Mouse (Mus musculus): ENCODE results near the gene Klhl2. TPM values are rescaled to one million over a fixed set of nuclear protein-coding genes. Genes with fewer than 3 reads are reported as not detected.

Klhl2 gene
- polyA plus RNA-seq, 1 experiment = 6.7 TPM

- Histone ChIP-seq H3K4me2 (ENCODE audit: low read depth) (no peak overlapping the region), H3K4me3 (no peak overlapping the region), H3K27me3 (ENCODE audit: control insufficient read depth, insufficient read depth, insufficient read length) (no peaks in the 10 kb centered on the region), H3K36me3 (ENCODE audit: control insufficient read depth, insufficient read depth) (no peaks in the 10 kb centered on the region), H3K79me2 (ENCODE audit: control insufficient read depth, insufficient read depth) (peaks cover 6% of the 10 kb centered on the region), H3ac (ENCODE audit: control insufficient read depth, insufficient read length) (no peak overlapping the region)
- TF ChIP-seq E2F4 (IDR thresholded peaks at IDR 0.05; ENCODE audit: insufficient read depth) = no peak
- no peak for TF ChIP-seq MAX (IDR thresholded peaks at IDR 0.05; ENCODE audit: low read depth)
- TF ChIP-seq MYOG (IDR thresholded peaks at IDR 0.05; ENCODE audit: control insufficient read depth in 1 of 3, insufficient read depth in 1 of 3, insufficient read length in 2 of 3, low read depth in 2 of 3) = no peak
- TF ChIP-seq CEBPB (IDR thresholded peaks at IDR 0.05; ENCODE audit: insufficient read depth, poor library complexity, severe bottlenecking) = no peak
- no peak for TF ChIP-seq MYOD1 (IDR thresholded peaks at IDR 0.05; ENCODE audit: control insufficient read depth in 1 of 3, insufficient read length in 2 of 3, low read depth in 2 of 3)
- TF ChIP-seq POLR2AphosphoS2 (IDR thresholded peaks at IDR 0.05; ENCODE audit: insufficient read length, low read depth) = no peak
- TF ChIP-seq REST (IDR thresholded peaks at IDR 0.05; ENCODE audit: insufficient read depth, insufficient read length) = no peak
- TF ChIP-seq TCF12 (IDR thresholded peaks at IDR 0.05; ENCODE audit: insufficient read depth, poor library complexity, severe bottlenecking) = no peak
These were observed 159.5 kb downstream of the Klhl2 start for GRCm38 (mm10) chr8:64690306-64690705.

Other genes starting within 250 kb of the Klhl2 start
- gene Cpe, start 157.0 kb downstream of the Klhl2 start, polyA plus RNA-seq (2012; fragmentation: generic; extraction: Trizol) = 44.3 TPM
- gene Msmo1, start 116.2 kb downstream of the Klhl2 start, polyA plus RNA-seq (2012; fragmentation: generic; extraction: Trizol) = 65.0 TPM
- gene Tmem192, start 97.2 kb upstream of the Klhl2 start, polyA plus RNA-seq (2012; fragmentation: generic; extraction: Trizol) = 38.5 TPM
- gene Trim75, start 137.8 kb upstream of the Klhl2 start, polyA plus RNA-seq (2012; fragmentation: generic; extraction: Trizol) = not detected
- gene Trim61, start 168.5 kb upstream of the Klhl2 start, polyA plus RNA-seq (2012; fragmentation: generic; extraction: Trizol) = not detected
- not detected for gene Trim60, start 168.6 kb upstream of the Klhl2 start, polyA plus RNA-seq (2012; fragmentation: generic; extraction: Trizol)
- not detected for gene Apela, start 187.3 kb upstream of the Klhl2 start, polyA plus RNA-seq (2012; fragmentation: generic; extraction: Trizol)
- gene Gm10663, start 225.0 kb upstream of the Klhl2 start, polyA plus RNA-seq (2012; fragmentation: generic; extraction: Trizol) = not detected